Mouse (Mus musculus) bone marrow, adult 2 months (tissue): ENCODE results near the gene Trmt13.

Experiments used
- CTCF ChIP-seq: fragments of 200-500 bp; IDR thresholded peaks from 2 replicates; pipeline ENCODE4 v1.5.1; 2011; ENCODE audit warnings: low read length, control low read depth; ENCODE audit not compliant: control insufficient read depth, insufficient read depth
- POLR2A ChIP-seq: fragments of 200-500 bp; IDR thresholded peaks from 2 replicates; pipeline ENCODE4 v1.6.1; 2011; ENCODE audit warnings: low read depth, mild to moderate bottlenecking, control low read depth, low read length, borderline replicate concordance; ENCODE audit not compliant: control insufficient read depth

DNA sequence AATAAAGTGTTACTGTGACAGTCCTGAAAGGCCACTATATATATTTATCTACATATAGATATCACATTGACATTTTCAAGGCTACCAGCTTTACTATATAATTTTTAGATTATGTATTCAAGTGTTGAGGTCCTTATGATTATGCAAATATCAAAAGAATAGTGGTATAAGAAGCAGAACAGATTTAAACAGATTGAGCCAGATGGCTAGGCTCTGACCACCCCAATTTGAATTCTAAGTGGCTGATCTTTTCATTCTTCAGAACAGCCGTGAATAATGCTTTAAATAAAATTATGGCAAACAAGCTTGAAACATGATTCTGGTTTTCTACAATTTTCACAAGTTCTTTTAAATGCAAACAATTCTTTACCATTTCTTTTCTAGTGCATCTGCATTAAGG, 17.1 kb upstream of the Trmt13 start:
- TF ChIP-seq CTCF (no peak), POLR2A (no peak)
